Mouse (Mus musculus): ENCODE data around the gene Actrt2. TPM values are rescaled to one million over a fixed set of nuclear protein-coding genes. Genes with fewer than 3 reads are reported as not detected.

Actrt2 gene
- polyA plus RNA-seq, 1 experiment, result not detected

- H3K27me3 ChIP-seq (ENCODE audit: control insufficient read depth, insufficient read depth, insufficient read length), result no peaks in the 10 kb centered on the region
- H3ac ChIP-seq (ENCODE audit: control insufficient read depth, insufficient read length), result no peak overlapping the region
- no peaks in the 10 kb centered on the region for H3K36me3 ChIP-seq (ENCODE audit: control insufficient read depth, insufficient read depth)
- no peak overlapping the region for H3K4me2 ChIP-seq (ENCODE audit: low read depth)
- no peaks in the 10 kb centered on the region for H3K79me2 ChIP-seq (ENCODE audit: control insufficient read depth, insufficient read depth)
- no peak for TF ChIP-seq REST (IDR thresholded peaks at IDR 0.05; ENCODE audit: insufficient read depth, insufficient read length)
- TF ChIP-seq MAX (IDR thresholded peaks at IDR 0.05; ENCODE audit: low read depth), result no peak
- TF ChIP-seq MYOG (IDR thresholded peaks at IDR 0.05; ENCODE audit: control insufficient read depth in 1 of 3, insufficient read depth in 1 of 3, insufficient read length in 2 of 3, low read depth in 2 of 3), result no peak
- TF ChIP-seq POLR2AphosphoS2 (IDR thresholded peaks at IDR 0.05; ENCODE audit: insufficient read length, low read depth), result no peak
- no peak for TF ChIP-seq SRF (IDR thresholded peaks at IDR 0.05; ENCODE audit: control insufficient read depth, insufficient read length, low read depth)
- TF ChIP-seq CEBPB (IDR thresholded peaks at IDR 0.05; ENCODE audit: insufficient read depth, poor library complexity, severe bottlenecking), result no peak
- no peak for TF ChIP-seq MYOD1 (IDR thresholded peaks at IDR 0.05; ENCODE audit: control insufficient read depth in 1 of 3, insufficient read length in 2 of 3, low read depth in 2 of 3)
- no peak for TF ChIP-seq TCF12 (IDR thresholded peaks at IDR 0.05; ENCODE audit: insufficient read depth, poor library complexity, severe bottlenecking)
- TF ChIP-seq POLR2A (IDR thresholded peaks at IDR 0.05; ENCODE audit: insufficient read length, low read depth), result no peak
- no peak for TF ChIP-seq TCF3 (IDR thresholded peaks at IDR 0.05; ENCODE audit: insufficient read length, low read depth)
- TF ChIP-seq E2F4 (IDR thresholded peaks at IDR 0.05; ENCODE audit: insufficient read depth), result no peak
- TF ChIP-seq USF1 (IDR thresholded peaks at IDR 0.05; ENCODE audit: low read depth), result no peak
- H3K4me3 ChIP-seq, result no peak overlapping the region
Observed at GRCm38 (mm10) chr4:154661256-154661655, 6.4 kb downstream of the Actrt2 start.

- TF ChIP-seq POLR2AphosphoS2 (IDR thresholded peaks at IDR 0.05; ENCODE audit: insufficient read length, low read depth) (no peak), E2F4 (IDR thresholded peaks at IDR 0.05; ENCODE audit: insufficient read depth) (no peak), MYOG (IDR thresholded peaks at IDR 0.05; ENCODE audit: control insufficient read depth in 1 of 3, insufficient read depth in 1 of 3, insufficient read length in 2 of 3, low read depth in 2 of 3) (no peak), TCF3 (IDR thresholded peaks at IDR 0.05; ENCODE audit: insufficient read length, low read depth) (no peak), USF1 (IDR thresholded peaks at IDR 0.05; ENCODE audit: low read depth) (no peak), CEBPB (IDR thresholded peaks at IDR 0.05; ENCODE audit: insufficient read depth, poor library complexity, severe bottlenecking) (no peak), MAX (IDR thresholded peaks at IDR 0.05; ENCODE audit: low read depth) (no peak), MYOD1 (IDR thresholded peaks at IDR 0.05; ENCODE audit: control insufficient read depth in 1 of 3, insufficient read length in 2 of 3, low read depth in 2 of 3) (no peak), REST (IDR thresholded peaks at IDR 0.05; ENCODE audit: insufficient read depth, insufficient read length) (no peak), SRF (IDR thresholded peaks at IDR 0.05; ENCODE audit: control insufficient read depth, insufficient read length, low read depth) (no peak), POLR2A (IDR thresholded peaks at IDR 0.05; ENCODE audit: insufficient read length, low read depth) (no peak), TCF12 (IDR thresholded peaks at IDR 0.05; ENCODE audit: insufficient read depth, poor library complexity, severe bottlenecking) (no peak)
- Histone ChIP-seq H3K36me3 (ENCODE audit: control insufficient read depth, insufficient read depth) (no peaks in the 10 kb centered on the region), H3K4me3 (no peak overlapping the region), H3K4me2 (ENCODE audit: low read depth) (no peak overlapping the region), H3K27me3 (ENCODE audit: control insufficient read depth, insufficient read depth, insufficient read length) (no peaks in the 10 kb centered on the region), H3K79me2 (ENCODE audit: control insufficient read depth, insufficient read depth) (no peaks in the 10 kb centered on the region), H3ac (ENCODE audit: control insufficient read depth, insufficient read length) (no peak overlapping the region)
Observed at GRCm38 (mm10) chr4:154660025-154660424, 7.6 kb downstream of the Actrt2 start.

- Histone ChIP-seq H3K4me2 (ENCODE audit: low read depth) (no peak overlapping the region), H3K4me3 (no peak overlapping the region)
Observed at GRCm38 (mm10) chr4:154655134-154655910, 12.3 kb downstream of the Actrt2 start.

GRCm38 (mm10) chr4:154652494-154652893, 15.2 kb downstream of the Actrt2 start:
- Histone ChIP-seq H3K4me3 (no peak overlapping the region), H3K27me3 (ENCODE audit: control insufficient read depth, insufficient read depth, insufficient read length) (no peaks in the 10 kb centered on the region), H3K4me2 (ENCODE audit: low read depth) (no peak overlapping the region), H3K36me3 (ENCODE audit: control insufficient read depth, insufficient read depth) (no peaks in the 10 kb centered on the region), H3K79me2 (ENCODE audit: control insufficient read depth, insufficient read depth) (no peaks in the 10 kb centered on the region), H3ac (ENCODE audit: control insufficient read depth, insufficient read length) (no peak overlapping the region)
- TF ChIP-seq CEBPB (IDR thresholded peaks at IDR 0.05; ENCODE audit: insufficient read depth, poor library complexity, severe bottlenecking), result no peak
- TF ChIP-seq MAX (IDR thresholded peaks at IDR 0.05; ENCODE audit: low read depth), result no peak
- TF ChIP-seq REST (IDR thresholded peaks at IDR 0.05; ENCODE audit: insufficient read depth, insufficient read length), result no peak
- TF ChIP-seq POLR2AphosphoS2 (IDR thresholded peaks at IDR 0.05; ENCODE audit: insufficient read length, low read depth), result no peak

More at GRCm38 (mm10) chr4:154655134-154655910, 12.3 kb downstream of the Actrt2 start:
- no peak overlapping the region for H3ac ChIP-seq (ENCODE audit: control insufficient read depth, insufficient read length)
- H3K79me2 ChIP-seq (ENCODE audit: control insufficient read depth, insufficient read depth), result no peaks in the 10 kb centered on the region
- no peak for TF ChIP-seq E2F4 (IDR thresholded peaks at IDR 0.05; ENCODE audit: insufficient read depth)
- TF ChIP-seq SRF (IDR thresholded peaks at IDR 0.05; ENCODE audit: control insufficient read depth, insufficient read length, low read depth), result no peak
- TF ChIP-seq POLR2AphosphoS2 (IDR thresholded peaks at IDR 0.05; ENCODE audit: insufficient read length, low read depth), result no peak
- TF ChIP-seq POLR2A (IDR thresholded peaks at IDR 0.05; ENCODE audit: insufficient read length, low read depth), result no peak
- no peak for TF ChIP-seq CEBPB (IDR thresholded peaks at IDR 0.05; ENCODE audit: insufficient read depth, poor library complexity, severe bottlenecking)
- TF ChIP-seq MYOG (IDR thresholded peaks at IDR 0.05; ENCODE audit: control insufficient read depth in 1 of 3, insufficient read depth in 1 of 3, insufficient read length in 2 of 3, low read depth in 2 of 3), result no peak
- TF ChIP-seq MAX (IDR thresholded peaks at IDR 0.05; ENCODE audit: low read depth), result no peak
- TF ChIP-seq REST (IDR thresholded peaks at IDR 0.05; ENCODE audit: insufficient read depth, insufficient read length), result no peak
- no peak for TF ChIP-seq USF1 (IDR thresholded peaks at IDR 0.05; ENCODE audit: low read depth)
- TF ChIP-seq TCF3 (IDR thresholded peaks at IDR 0.05; ENCODE audit: insufficient read length, low read depth), result no peak
- no peak for TF ChIP-seq TCF12 (IDR thresholded peaks at IDR 0.05; ENCODE audit: insufficient read depth, poor library complexity, severe bottlenecking)
- no peak for TF ChIP-seq MYOD1 (IDR thresholded peaks at IDR 0.05; ENCODE audit: control insufficient read depth in 1 of 3, insufficient read length in 2 of 3, low read depth in 2 of 3)
- no peaks in the 10 kb centered on the region for H3K27me3 ChIP-seq (ENCODE audit: control insufficient read depth, insufficient read depth, insufficient read length)
- H3K36me3 ChIP-seq (ENCODE audit: control insufficient read depth, insufficient read depth), result no peaks in the 10 kb centered on the region
